Mouse (Mus musculus): Measurements from ENCODE around the gene Sart1. TPM values are rescaled to one million over a fixed set of nuclear protein-coding genes. Genes with fewer than 3 reads are reported as not detected.

The Sart1 gene
- polyA plus RNA-seq, 1 experiment from 2014 or later, result 61.2 TPM

DNA sequence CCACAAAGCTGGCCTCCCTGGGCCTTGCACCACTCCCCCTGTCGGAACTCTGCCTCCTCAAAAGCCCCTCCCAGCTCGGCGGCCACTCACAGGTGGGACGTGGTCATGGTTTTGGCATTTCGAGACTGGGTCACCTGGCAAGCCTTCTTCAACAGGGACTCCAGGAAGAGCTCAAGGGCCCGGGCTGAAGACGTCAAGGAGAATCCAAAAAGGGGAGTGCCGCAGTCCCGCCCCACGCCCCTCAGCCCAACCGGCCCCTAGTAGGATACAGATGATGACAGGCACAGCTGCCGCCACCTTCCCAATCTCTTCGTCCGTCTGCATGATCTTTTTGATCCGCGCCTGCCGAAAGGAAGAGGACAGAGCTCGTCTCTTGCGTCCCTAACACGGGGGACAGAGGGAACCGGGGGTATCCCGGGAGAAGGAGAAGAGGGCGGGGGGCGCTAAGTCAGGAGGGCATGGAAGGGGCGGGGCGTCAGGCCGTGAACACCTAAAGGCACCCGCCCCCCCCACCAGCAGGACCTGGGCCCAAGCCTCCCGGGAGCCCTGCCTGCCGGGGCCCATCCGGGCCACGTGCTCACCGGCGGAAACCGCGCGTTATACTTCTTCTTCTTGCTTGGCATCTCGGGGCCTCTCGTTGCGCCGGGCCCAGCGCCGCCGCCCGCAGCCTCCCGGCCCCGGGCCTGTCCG, 35.7 kb upstream of the Sart1 start:
- Histone ChIP-seq H3K4me1 (replicated peaks) (peaks cover 28% of the 10 kb centered on the region), H3K9ac (peak overlapping the region; percentile 85), H3K4me3 (replicated peaks) (peak overlapping the region; percentile 83), H3K27me3 (replicated peaks) (no peaks in the 10 kb centered on the region), H3K36me3 (peaks cover 17% of the 10 kb centered on the region), H3K9me3 (no peaks in the 10 kb centered on the region), H3K27ac (peak overlapping the region; percentile 94), H3K4me2 (replicated peaks) (peak overlapping the region; percentile 92)
- peak; percentile 80 for ATAC-seq
- 2% methylated on average over 45 of the region's 48 CpGs for WGBS

DNA sequence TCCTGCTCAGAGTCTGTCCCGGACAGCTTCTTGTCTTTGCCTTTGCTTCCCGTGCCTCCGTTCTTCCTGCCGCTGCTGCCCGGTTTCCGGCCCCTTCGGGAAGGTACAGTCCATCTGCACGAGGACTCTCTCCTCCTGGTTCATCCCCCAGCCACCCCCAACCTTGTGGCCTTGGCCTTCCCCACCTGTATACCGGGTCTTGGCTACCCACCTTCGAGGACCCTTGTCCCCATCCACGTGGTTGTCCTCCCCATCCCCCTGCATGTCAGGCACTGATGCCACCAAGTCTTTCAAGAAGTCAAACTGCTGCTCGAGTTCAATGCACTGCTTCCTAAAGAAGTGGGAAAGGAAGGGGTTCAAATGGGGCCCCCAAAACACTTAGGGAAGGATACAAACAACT, 35.1 kb upstream of the Sart1 start:
- Histone ChIP-seq H3K36me3 (peaks cover 17% of the 10 kb centered on the region), H3K27ac (no peak overlapping the region), H3K4me3 (replicated peaks) (peak overlapping the region; percentile 83), H3K9me3 (no peaks in the 10 kb centered on the region), H3K4me2 (replicated peaks) (peak overlapping the region; percentile 92), H3K9ac (peak overlapping the region; percentile 85), H3K27me3 (replicated peaks) (no peaks in the 10 kb centered on the region), H3K4me1 (replicated peaks) (peaks cover 28% of the 10 kb centered on the region)
- 65% methylated on average over 12 of the region's 12 CpGs for WGBS
- ATAC-seq, result no peak

DNA sequence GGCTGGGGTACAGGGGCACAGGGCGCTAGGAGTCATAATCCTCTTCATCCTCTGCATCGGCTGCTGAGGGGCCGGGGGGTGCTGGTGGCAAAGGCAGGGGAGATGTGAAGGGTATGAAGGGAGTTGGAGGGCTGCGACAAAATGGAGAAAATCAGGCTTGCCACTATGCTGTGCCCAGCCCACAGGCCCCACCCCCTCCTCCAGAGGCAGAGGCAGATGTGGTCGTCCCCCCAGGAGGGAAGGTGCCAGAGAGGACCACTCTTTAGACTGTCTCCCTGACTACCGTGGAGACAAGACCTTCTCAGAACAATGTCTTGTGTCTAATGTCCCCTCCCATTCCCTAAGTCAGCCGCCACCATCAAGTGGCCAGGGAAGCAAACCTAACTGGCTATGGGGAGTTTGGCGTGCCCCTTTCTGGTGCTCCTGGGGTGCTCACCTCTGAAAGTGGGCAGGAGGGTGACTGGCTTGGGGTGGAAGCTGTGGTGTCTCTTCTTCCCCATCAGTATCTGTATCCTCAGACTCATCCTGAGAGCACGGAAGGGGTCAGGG, 34.5 kb upstream of the Sart1 start:
- peak overlapping the region; percentile 85; the same call in 1 of the 2 replicates for H3K9ac ChIP-seq
- no peaks in the 10 kb centered on the region for H3K9me3 ChIP-seq
- WGBS, result 87% methylated on average over 9 of the region's 9 CpGs
- peak overlapping the region; percentile 92; the same call in 1 of the 2 replicates for H3K4me2 ChIP-seq (replicated peaks)
- H3K27ac ChIP-seq, result no peak overlapping the region
- H3K4me3 ChIP-seq (replicated peaks), result 0 out of 2 replicates have a peak overlapping the region, but pooled peaks have one; percentile 83
- no peaks in the 10 kb centered on the region for H3K27me3 ChIP-seq (replicated peaks)
- peaks cover 27% of the 10 kb centered on the region for H3K4me1 ChIP-seq (replicated peaks)
- peaks cover 17% of the 10 kb centered on the region for H3K36me3 ChIP-seq
- ATAC-seq, result no peak

DNA sequence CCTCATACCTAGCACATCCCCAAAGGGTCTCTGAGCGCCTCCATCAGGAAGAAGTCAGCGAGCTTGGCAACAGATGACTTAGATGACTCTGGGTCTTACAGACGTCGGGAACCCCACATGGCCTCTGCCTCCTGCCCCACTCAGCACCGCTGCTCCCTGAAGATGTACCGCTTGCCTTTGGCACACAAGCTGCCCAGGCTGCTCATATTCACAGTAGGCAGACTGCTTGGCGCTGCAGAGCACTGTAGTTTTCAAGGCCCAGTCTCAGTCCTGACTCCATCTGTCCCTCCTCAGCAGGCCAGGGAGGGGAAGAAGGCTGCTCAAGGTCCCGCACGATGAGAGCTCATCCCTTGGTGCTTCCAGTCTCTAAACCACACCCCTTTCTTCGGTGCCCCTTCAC, 33.8 kb upstream of the Sart1 start:
- WGBS, result 87% methylated on average over 10 of the region's 10 CpGs
- Histone ChIP-seq H3K9me3 (no peaks in the 10 kb centered on the region), H3K36me3 (peaks cover 17% of the 10 kb centered on the region), H3K27ac (no peak overlapping the region), H3K4me1 (replicated peaks) (peaks cover 25% of the 10 kb centered on the region), H3K4me3 (replicated peaks) (no peak overlapping the region), H3K9ac (no peak overlapping the region), H3K4me2 (replicated peaks) (no peak overlapping the region), H3K27me3 (replicated peaks) (no peaks in the 10 kb centered on the region)
- ATAC-seq, result no peak

DNA sequence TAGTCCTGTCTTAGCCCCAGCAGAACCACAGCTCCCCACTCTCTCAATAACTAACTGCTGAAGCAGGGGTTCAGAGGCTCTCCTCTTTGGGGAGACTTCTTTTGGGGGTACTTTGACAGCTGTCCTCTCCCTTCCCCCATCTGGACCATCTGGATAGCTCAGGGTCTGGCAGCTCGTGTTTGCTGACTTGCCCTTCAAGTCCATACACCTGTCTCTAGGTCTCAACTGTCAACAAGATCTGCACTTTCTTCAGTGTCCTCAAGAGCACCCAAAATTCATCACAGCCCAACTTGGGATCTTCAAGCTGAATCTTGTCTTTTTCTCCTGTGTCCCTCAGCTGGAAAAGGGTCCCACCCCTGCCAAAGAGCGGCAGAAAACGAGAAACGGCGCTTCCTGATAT, 33.3 kb upstream of the Sart1 start:
- ATAC-seq, result no peak
- H3K9me3 ChIP-seq, result no peaks in the 10 kb centered on the region
- no peak overlapping the region for H3K4me2 ChIP-seq (replicated peaks)

DNA sequence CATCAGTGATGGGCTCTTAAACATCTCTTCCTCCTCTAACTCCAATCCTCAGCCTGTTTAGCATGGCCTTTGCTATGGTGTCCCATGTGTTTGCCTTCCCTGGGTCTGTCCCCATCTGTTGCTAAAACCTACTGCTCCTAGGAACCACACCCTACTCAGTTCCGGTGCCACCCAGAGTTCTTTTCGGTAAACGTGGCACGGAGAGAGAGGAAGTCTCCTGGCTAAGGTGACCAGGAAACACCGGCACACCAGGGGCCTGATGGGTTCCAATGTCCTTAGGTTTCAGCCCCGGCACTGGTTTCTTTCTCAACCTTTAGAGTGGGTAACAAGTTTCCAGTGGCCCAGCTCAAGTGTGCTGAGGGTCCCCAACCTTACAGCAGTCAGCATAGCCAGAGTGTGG, 32.1 kb upstream of the Sart1 start:
- no peak overlapping the region for H3K27ac ChIP-seq
- ATAC-seq, result no peak
- peaks cover 9% of the 10 kb centered on the region for H3K4me1 ChIP-seq (replicated peaks)
- H3K9ac ChIP-seq, result no peak overlapping the region
- no peaks in the 10 kb centered on the region for H3K9me3 ChIP-seq
- H3K36me3 ChIP-seq, result peaks cover 8% of the 10 kb centered on the region; the same call in 1 of the 2 replicates
- no peak overlapping the region for H3K4me2 ChIP-seq (replicated peaks)
- no peak overlapping the region for H3K4me3 ChIP-seq (replicated peaks)
- no peaks in the 10 kb centered on the region for H3K27me3 ChIP-seq (replicated peaks)
- 88% methylated on average over 6 of the region's 6 CpGs for WGBS

More for the DNA sequence above, 33.3 kb upstream of the Sart1 start:
- H3K27me3 ChIP-seq (replicated peaks), result no peaks in the 10 kb centered on the region
- H3K36me3 ChIP-seq, result peaks cover 12% of the 10 kb centered on the region
- no peak overlapping the region for H3K9ac ChIP-seq
- 87% methylated on average over 5 of the region's 5 CpGs for WGBS
- peaks cover 20% of the 10 kb centered on the region for H3K4me1 ChIP-seq (replicated peaks)
- no peak overlapping the region for H3K4me3 ChIP-seq (replicated peaks)
- H3K27ac ChIP-seq, result no peak overlapping the region

DNA sequence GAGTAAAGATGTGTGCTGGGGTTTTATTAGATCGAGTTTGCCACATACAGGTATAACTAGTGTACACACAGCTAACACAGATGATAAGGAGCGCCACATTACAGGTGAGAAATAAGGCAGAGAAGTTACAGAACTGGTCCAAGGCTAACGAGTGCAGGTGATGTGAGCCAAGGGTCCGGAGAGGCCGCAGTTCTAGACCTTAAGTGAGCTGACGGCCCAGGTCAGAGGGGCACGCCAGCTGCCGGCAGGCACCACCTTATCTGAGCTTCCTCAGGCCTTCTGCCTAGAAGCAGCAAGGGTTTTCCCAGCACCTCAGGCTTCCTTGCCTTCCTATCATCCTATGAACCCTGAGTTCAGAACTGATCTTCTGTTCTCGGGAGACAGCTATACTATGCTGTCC, 31.1 kb upstream of the Sart1 start:
- peaks cover 8% of the 10 kb centered on the region; the same call in 1 of the 2 replicates for H3K36me3 ChIP-seq
- no peaks in the 10 kb centered on the region for H3K9me3 ChIP-seq
- H3K27me3 ChIP-seq (replicated peaks), result no peaks in the 10 kb centered on the region
- H3K4me3 ChIP-seq (replicated peaks), result no peak overlapping the region
- no peak for ATAC-seq
- H3K27ac ChIP-seq, result no peak overlapping the region
- peaks cover 9% of the 10 kb centered on the region for H3K4me1 ChIP-seq (replicated peaks)
- H3K9ac ChIP-seq, result no peak overlapping the region
- H3K4me2 ChIP-seq (replicated peaks), result no peak overlapping the region
- 90% methylated on average over 9 of the region's 9 CpGs for WGBS

DNA sequence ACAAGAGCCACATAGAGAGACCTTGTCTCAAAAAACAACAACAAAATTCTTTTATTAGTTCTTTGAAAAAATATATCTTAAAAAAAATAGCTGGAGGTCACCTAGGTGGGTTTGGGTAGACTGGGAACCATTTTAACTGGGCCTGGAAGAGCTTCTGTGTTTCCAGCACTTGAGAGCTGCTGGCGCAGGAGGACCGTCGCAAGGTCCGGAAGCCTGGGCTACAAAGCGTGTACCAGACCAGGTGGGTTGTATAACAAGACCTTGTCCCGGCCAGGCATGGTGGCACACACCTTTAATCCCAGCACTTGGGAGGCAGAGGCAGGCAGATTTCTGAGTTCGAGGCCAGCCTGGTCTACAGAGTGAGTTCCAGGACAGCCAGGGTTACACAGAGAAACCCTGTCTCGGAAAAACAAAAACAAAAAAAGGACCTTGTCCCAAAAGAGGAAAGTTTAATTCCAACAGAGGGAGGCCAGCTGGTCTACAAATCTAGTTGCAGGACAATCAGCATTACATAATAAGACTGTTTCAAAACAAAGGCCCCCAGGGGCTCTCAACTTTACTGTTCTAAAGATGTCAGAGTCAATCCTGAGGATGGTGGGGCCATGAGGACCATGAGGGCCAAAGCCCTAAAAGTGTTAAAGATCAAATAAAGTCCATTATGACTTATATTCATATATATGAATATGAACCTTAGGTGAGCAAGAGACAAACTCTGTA, 30.4 kb upstream of the Sart1 start:
- ATAC-seq, result no peak

DNA sequence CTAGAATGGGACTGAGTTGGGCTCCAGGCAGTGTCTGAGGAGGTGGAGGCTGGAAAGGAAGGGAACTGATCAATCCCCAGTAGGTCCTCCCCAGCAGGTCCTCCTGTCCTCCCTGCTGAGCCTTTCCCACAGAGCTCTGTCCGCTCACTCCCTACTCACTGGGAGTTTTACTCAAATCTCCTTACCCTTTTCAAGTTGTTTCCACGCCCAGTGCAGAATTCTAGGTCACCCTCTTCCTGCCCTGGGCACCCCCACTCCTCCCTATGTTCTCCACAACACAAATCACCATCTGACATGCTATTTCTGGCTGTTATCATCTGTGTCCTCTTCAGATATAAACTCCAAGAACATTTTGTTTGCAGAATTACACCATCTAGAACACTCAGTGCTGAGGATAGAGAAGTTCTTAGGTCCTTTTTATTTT, 26.0 kb upstream of the Sart1 start:
- H3K4me3 ChIP-seq (replicated peaks), result no peak overlapping the region
- 68% methylated on average over 2 of the region's 2 CpGs for WGBS
- no peaks in the 10 kb centered on the region for H3K9me3 ChIP-seq
- no peak overlapping the region for H3K9ac ChIP-seq
- H3K27me3 ChIP-seq (replicated peaks), result no peaks in the 10 kb centered on the region
- no peaks in the 10 kb centered on the region for H3K4me1 ChIP-seq (replicated peaks)
- no peak overlapping the region for H3K27ac ChIP-seq
- H3K4me2 ChIP-seq (replicated peaks), result no peak overlapping the region
- H3K36me3 ChIP-seq, result no peaks in the 10 kb centered on the region
- no peak for ATAC-seq

More for the DNA sequence above, 30.4 kb upstream of the Sart1 start:
- H3K9me3 ChIP-seq, result no peaks in the 10 kb centered on the region
- peaks cover 8% of the 10 kb centered on the region; the same call in 1 of the 2 replicates for H3K36me3 ChIP-seq
- H3K4me3 ChIP-seq (replicated peaks), result no peak overlapping the region
- H3K4me2 ChIP-seq (replicated peaks), result no peak overlapping the region
- 94% methylated on average over 8 of the region's 8 CpGs for WGBS
- no peaks in the 10 kb centered on the region for H3K27me3 ChIP-seq (replicated peaks)
- H3K4me1 ChIP-seq (replicated peaks), result peaks cover 7% of the 10 kb centered on the region
- H3K27ac ChIP-seq, result no peak overlapping the region
- no peak overlapping the region for H3K9ac ChIP-seq

DNA sequence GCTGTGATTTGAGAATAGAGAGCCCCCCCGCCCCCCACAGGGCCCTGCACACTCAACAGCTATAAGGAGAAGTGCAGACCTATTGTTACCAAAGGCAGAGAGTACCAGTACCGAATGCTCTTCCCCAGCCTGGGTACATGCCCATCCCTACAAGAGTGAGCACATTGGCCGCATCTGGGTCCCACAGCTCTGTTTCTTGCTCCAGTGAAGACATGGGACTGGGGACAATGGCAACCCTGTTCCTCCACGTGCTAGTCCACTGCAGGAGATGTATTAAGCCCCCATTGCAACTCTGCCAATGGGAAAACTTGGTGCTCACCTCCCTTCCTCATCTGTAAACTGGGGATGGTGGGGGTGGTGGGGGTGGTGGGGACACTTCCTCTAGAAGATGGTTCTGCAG, 25.3 kb upstream of the Sart1 start:
- H3K27ac ChIP-seq, result no peak overlapping the region
- no peak overlapping the region for H3K4me2 ChIP-seq (replicated peaks)
- no peaks in the 10 kb centered on the region for H3K27me3 ChIP-seq (replicated peaks)
- H3K9me3 ChIP-seq, result no peaks in the 10 kb centered on the region
- no peak overlapping the region for H3K4me3 ChIP-seq (replicated peaks)
- WGBS, result 63% methylated on average over 4 of the region's 4 CpGs
- no peak overlapping the region for H3K9ac ChIP-seq
- H3K36me3 ChIP-seq, result no peaks in the 10 kb centered on the region
- ATAC-seq, result no peak
- no peaks in the 10 kb centered on the region for H3K4me1 ChIP-seq (replicated peaks)

DNA sequence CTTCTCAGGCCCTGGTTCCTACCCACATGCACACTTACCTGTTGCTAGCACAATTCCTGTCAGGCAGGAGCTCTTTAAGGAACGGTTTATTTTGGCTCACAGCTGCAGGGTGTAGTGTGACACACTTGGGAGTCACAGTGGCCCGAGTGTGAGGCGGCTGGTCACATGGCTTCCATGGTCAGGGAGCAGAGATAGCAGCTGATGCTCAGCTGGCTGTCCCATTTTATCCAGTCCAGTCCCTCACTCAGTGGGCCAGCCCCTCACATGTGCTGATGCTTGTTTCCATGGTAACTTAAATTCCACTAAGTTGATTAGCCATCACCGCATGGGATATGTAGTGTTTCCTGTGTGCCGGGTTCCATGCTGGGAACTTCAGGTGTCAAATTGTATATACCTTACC, 23.5 kb upstream of the Sart1 start:
- H3K27me3 ChIP-seq (replicated peaks), result no peaks in the 10 kb centered on the region
- H3K4me3 ChIP-seq (replicated peaks), result no peak overlapping the region
- H3K27ac ChIP-seq, result no peak overlapping the region
- H3K4me1 ChIP-seq (replicated peaks), result 0 out of 2 replicates have a peak, but pooled peaks cover 3% of the 10 kb centered on the region
- no peaks in the 10 kb centered on the region for H3K9me3 ChIP-seq
- H3K9ac ChIP-seq, result no peak overlapping the region
- H3K36me3 ChIP-seq, result no peaks in the 10 kb centered on the region
- no peak overlapping the region for H3K4me2 ChIP-seq (replicated peaks)
- WGBS, result 67% methylated on average over 5 of the region's 5 CpGs
- no peak for ATAC-seq

DNA sequence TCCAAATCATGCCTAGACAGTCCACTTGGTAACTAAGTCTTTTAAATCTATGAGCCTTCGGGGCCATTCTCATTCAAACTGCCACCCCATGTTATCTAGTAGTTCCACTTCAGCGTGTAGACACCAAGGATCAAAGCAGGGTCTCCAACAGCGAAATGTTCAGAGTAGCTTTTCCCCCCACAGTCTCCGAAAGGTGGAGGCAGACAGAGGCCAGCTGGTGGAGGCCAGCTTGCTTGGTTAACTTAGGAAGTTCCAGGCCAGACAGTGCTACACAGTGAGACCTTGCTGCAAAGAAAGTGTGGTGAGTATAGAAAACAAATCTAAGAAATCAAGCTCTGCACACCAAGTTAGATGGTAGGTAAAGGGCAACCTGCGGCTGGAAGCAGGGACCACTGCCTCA, 22.1 kb upstream of the Sart1 start:
- no peak for ATAC-seq
- 79% methylated on average over 5 of the region's 5 CpGs for WGBS

More for the DNA sequence above, 22.1 kb upstream of the Sart1 start:
- no peaks in the 10 kb centered on the region for H3K36me3 ChIP-seq
- 0 out of 2 replicates have a peak, but pooled peaks cover 7% of the 10 kb centered on the region for H3K4me1 ChIP-seq (replicated peaks)
- H3K4me2 ChIP-seq (replicated peaks), result no peak overlapping the region
- no peak overlapping the region for H3K9ac ChIP-seq
- H3K27ac ChIP-seq, result no peak overlapping the region
- H3K9me3 ChIP-seq, result no peaks in the 10 kb centered on the region
- no peaks in the 10 kb centered on the region for H3K27me3 ChIP-seq (replicated peaks)
- no peak overlapping the region for H3K4me3 ChIP-seq (replicated peaks)

Data from intestine, embryonic 15.5 days (tissue).